Mouse (Mus musculus) splenic B cell, adult 2 months (primary cell): ENCODE results near the gene Olfr1499.
"Not testable (repeated sequence)": the region's sequence is repeated elsewhere in the genome, so short reads cannot be mapped to it uniquely, and the experiment has no call there.

Experiments used
- DNase-seq: peaks from one replicate; pipeline ENCODE4 v3.0.0-alpha.2; 2011; ENCODE audit warnings: low read depth, low spot score
- H3K27me3 ChIP-seq: 2 replicates; pipeline ENCODE4 v1.6.1; 2012; ENCODE audit warnings: mild to moderate bottlenecking, low read length, moderate library complexity, mixed read lengths; ENCODE audit not compliant: control insufficient read depth, poor library complexity, insufficient read depth, severe bottlenecking
- H3K36me3 ChIP-seq: 2 replicates; pipeline ENCODE4 v1.6.1; 2012; ENCODE audit warnings: mild to moderate bottlenecking, low read length, moderate library complexity, mixed read lengths; ENCODE audit not compliant: control insufficient read depth, poor library complexity, insufficient read depth, severe bottlenecking

Olfr1499 gene

DNA sequence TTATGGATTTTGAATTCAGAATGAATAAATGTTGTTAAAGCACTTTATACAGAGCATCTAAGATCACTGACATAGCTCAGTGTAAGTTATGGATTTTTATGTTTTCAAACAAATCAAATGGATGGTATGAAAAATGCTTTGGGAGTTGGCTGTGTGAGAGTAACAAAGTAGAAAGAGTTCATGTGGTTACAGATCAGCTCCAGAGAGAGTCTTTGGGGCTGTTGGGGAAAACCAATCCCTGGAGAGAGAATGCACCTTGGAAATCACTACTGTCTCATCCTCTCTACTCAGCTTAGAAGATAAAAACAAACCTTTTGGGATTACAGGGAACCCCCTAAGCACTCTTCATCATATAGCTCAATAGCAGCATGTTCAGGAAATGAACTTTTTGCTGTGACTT lies at the start of gene Olfr1499:
Olfr1499 (minus strand) TSS at position 101 of the 400 bp plus-strand sequence.
- Histone ChIP-seq H3K27me3 (no peaks in the 10 kb centered on the region), H3K36me3 (no peaks in the 10 kb centered on the region)
- no peak for DNase-seq

DNA sequence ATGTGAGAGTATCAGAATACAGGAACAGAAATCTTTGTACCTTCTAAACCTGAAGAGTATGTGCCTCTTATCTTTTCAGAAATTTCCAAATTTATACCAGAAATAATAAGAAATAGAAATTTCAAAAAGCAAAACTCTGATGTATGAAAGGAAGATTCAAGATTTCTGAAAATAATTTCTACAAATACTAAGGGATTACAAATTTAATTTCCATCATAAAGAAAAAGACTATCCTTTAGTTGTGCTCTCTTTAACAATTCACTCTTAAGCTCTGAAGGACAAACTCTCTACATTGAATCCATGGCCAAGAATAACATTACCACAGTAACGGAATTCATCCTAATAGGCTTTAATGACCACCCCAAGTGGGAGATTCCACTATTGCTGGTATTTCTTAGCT lies 42.2 kb upstream of the Olfr1499 start, which contains the start of gene Olfr1502:
Olfr1502 (plus strand) TSS at position 301 of the 400 bp plus-strand sequence.
- no peaks in the 10 kb centered on the region for H3K36me3 ChIP-seq
- DNase-seq, result no peak
- H3K27me3 ChIP-seq, result no peaks in the 10 kb centered on the region

DNA sequence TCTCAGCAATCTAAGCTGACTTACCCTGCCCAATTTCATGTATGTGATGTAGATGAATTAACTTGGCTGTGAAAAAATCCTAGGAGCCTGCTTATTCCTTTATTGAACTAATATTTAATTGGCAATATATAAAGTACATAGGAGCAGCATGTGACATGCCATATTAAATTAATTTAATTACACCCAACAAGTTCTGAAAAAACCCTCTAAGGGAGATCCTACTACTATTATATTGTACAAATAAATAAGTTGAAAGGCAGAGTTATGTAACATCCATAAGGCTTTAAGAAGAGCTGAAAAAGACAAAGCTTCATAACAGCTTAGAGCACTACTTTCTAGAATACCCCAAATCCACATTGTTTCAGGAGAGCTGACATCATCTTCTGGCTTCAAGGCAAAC lies 31.3 kb upstream of the Olfr1499 start, which contains the start of gene Olfr1501:
Olfr1501 (minus strand) TSS at position 101 of the 400 bp plus-strand sequence.
- not testable (repeated sequence) for DNase-seq, H3K36me3 ChIP-seq, H3K27me3 ChIP-seq

DNA sequence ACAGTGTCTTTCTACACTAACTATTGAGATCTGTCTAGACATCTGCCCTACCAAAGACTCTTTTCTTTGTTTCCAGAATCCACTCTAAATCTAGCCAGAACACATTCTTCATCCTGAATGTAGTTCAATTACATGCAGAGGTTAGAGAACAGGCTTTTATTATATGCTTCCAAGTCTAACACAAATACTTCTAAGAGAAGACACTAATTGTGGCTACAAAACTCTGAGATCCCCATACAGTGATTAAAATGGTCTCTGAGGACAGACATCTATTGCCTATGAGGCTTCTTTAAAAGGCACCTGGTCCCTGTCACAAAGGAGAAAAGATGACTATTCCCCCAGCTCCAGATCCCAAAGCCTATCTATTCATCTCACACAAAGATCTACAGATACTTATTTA lies 11.1 kb upstream of the Olfr1499 start, which contains the start of gene Olfr1500:
Olfr1500 (minus strand) TSS at position 101 of the 400 bp plus-strand sequence.
- Histone ChIP-seq H3K36me3 (no peaks in the 10 kb centered on the region), H3K27me3 (no peaks in the 10 kb centered on the region)
- DNase-seq, result no peak

DNA sequence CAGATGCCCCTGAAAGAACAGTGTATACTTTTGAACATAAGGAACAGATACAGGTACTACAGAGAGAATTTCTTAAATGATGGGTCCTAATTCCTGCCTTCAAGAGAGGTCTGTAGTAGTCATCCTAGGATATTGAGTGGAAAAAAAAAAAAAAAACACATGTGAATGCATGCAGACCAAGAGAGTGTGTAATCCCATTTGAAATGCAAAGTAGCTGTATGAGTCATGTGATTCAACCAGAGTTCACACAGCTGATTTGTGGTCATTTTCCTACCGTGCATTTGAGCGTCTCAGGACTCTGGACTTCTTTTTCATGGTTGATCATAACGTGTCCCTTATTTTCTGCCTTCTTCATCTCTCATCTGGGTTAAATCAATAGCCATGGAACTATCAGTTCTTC lies 9.2 kb upstream of the Olfr1499 start:
- H3K27me3 ChIP-seq, result no peaks in the 10 kb centered on the region
- no peaks in the 10 kb centered on the region for H3K36me3 ChIP-seq
- no peak for DNase-seq

DNA sequence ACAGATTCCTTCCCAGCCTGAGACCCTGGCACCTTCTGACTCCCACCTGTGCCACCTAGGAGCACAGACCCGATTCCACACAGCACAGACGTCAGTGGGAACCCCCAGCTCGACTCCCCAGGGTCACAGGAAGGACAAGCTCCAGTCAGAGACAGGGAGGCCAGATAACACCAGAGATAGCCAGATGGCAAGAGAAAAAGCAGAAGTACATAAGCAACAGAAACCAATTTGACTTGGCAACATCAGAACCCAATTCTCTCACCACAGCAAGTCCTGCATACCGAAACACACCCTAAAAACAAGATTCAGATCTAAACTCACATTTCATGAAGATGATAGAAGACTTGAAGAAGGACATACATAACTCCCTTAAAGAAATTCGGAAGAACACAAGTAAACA lies 1.6 kb upstream of the Olfr1499 start:
- Histone ChIP-seq H3K27me3 (no peaks in the 10 kb centered on the region), H3K36me3 (no peaks in the 10 kb centered on the region)
- DNase-seq, result no peak

DNA sequence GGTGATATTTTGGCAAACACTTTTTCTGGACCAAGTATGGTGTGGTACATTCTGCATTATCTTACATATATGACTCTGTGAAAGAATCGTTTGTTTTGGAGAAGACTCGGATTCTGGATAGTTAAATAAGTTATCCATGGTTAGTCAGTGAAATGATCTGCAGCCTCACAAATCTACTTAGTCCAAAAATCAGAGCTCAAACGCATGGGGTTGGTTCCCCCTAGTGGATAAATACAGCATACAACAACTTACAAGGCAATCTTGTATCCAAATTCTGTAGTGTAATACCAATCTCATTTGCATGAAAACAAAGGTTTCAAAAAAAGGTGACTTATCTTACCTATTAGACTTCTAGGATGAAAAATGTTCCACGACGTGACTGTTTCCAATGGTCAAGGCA lies 420 bp downstream of the Olfr1499 start:
- no peaks in the 10 kb centered on the region for H3K27me3 ChIP-seq
- no peak for DNase-seq
- no peaks in the 10 kb centered on the region for H3K36me3 ChIP-seq

DNA sequence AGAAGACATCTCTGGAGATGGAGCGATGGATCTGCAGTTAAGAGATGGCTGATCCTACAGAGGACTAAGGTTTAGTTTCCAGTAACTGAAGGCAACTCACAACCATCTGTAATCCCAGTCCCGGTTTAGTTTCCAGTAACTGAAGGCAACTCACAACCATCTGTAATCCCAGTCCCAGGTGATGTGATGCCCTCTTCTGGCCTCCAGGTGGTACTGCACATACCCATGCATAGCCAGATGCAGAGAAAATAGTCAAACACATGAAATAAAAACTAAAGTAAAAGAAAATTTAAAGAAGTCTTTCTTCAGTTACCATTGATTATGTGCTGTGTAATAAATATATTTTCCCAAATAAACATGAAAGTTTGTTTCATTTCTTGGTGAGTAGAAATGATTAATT lies 6.4 kb downstream of the Olfr1499 start:
- Histone ChIP-seq H3K36me3 (no peaks in the 10 kb centered on the region), H3K27me3 (no peaks in the 10 kb centered on the region)
- no peak for DNase-seq

DNA sequence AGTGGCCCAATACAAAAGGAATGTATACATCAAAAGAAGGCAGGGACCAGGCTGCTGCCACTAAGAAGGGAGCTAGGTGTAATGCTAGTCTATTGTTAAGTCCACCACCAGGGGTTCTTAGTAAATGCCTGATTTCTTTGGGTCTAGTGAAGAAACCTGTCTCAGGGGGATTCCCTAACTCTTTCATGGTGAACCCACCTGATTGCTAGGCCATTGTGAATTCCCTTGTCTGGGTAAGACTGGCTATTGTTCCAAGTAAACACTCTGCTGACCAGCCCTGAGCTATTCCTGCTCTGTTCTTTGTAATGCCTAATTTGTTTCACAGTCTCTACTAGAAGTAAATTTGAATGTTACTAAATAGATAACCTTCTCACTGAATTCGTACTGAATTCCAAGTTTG lies 13.8 kb downstream of the Olfr1499 start:
- not testable (repeated sequence) for H3K27me3 ChIP-seq, H3K36me3 ChIP-seq, DNase-seq

DNA sequence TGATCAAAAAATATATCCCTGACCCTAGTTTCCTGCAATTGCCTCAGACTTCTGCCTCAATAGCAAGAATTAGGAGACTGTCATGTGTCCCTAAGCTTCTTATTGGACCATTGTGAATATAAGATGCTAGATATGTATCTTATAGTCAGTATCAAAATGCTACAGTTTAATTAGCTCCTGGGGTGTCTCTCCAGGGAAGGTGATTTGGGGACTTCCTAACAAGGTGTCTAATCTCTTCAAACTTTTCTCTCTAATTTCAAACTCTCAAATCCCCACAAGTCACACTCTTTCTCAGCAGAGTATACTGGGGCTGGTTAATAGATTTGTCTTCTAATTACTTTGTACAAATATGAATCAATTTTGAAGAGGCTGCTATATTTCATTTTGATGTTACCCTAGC lies 21.1 kb downstream of the Olfr1499 start, which contains the start of gene Olfr1497:
Olfr1497 (minus strand) TSS at position 101 of the 400 bp plus-strand sequence.
- Histone ChIP-seq H3K27me3 (no peaks in the 10 kb centered on the region), H3K36me3 (no peaks in the 10 kb centered on the region)
- no peak for DNase-seq

DNA sequence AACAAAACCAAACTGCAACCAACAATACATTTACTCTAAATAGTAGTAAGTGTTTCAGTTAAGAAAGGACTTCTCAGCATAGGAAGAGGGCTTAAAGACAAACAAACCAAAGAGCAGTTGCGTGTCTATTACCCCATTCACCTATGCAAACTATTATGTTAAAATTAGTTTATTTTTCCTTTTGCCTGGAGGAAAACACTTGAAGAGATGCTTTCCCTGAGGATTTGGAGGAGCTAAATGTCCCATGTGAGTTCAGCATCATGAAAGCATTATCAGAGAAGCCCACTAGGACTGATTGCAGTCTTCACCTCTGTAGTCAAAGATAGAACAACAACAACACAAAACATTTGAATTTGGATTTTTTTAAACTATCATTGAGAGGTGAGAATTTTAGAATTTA lies 41.7 kb downstream of the Olfr1499 start, which contains the start of gene Olfr1496:
Olfr1496 (plus strand) TSS at position 301 of the 400 bp plus-strand sequence.
- Histone ChIP-seq H3K27me3 (no peaks in the 10 kb centered on the region), H3K36me3 (no peaks in the 10 kb centered on the region)
- no peak for DNase-seq

DNA sequence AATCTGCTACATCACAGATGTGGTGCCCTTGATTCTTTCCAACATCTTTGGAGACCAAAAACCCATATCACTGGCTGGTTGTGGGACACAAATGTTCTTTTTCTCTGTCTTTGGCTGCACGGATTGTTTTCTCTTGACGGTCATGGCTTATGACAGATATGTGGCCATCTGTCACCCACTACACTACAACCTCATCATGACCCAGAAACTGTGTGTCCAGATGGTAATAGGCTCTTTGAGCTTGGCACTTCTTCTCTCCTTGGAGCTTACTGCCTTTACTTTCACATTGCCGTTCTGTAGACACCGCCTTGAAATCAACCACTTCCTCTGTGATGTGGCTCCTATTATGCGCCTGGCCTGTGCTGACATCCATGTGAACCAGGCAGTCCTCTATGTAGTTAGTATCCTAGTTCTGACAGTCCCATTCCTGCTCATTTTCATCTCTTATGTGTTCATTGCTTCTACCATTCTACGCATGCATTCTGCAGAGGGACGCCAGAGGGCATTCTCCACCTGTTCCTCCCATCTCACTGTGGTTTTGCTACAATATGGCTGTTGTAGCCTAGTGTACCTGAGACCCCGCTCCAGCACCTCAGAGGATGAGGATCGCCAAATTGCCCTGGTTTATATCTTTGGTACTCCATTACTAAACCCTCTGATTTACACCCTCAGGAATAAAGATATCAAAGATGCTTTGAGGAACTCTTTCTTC lies 50.5 kb downstream of the Olfr1499 start:
- Histone ChIP-seq H3K36me3 (no peaks in the 10 kb centered on the region), H3K27me3 (no peaks in the 10 kb centered on the region)
- DNase-seq, result no peak

DNA sequence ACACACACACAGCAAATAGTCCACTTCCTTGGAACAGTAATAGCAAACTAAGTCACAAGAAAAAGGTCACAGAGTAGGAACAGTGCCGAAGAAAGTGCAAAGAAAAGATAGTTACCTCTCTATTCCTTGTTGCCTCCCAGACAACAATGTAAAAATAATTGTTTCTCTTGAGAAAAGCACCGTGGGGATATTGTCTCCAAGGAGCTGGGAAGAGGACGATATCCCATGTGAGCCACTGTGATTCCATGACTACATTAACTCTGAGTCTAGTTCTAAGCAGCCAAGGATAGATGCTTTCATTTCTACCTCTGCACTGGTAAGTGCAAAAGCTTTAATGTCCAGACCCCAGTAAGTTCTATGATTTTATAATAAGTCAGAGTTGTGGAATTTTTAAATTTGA lies 54.9 kb downstream of the Olfr1499 start, which contains the start of gene Olfr1495:
Olfr1495 (plus strand) TSS at position 301 of the 400 bp plus-strand sequence.
- DNase-seq, result no peak
- H3K36me3 ChIP-seq, result no peaks in the 10 kb centered on the region
- no peaks in the 10 kb centered on the region for H3K27me3 ChIP-seq
